In genomic region chr1:75180741-75181140, GRCm38 (mm10) we compare ENCODE assay signal across 8 mouse cellular contexts. TPM values are rescaled to one million over a fixed set of nuclear protein-coding genes. Genes with fewer than 3 reads are reported as not detected.
A peak's percentile ranks its signal among the peaks of the same experiment; 100 is the strongest.
DNase-seq lines count a peak whose midpoint lies in the region; ATAC-seq lines count a peak whose summit lies in the region.

No protein-coding gene starts in this region.

- peaks cover 17% of the 10 kb centered on the region for H3K4me1 ChIP-seq in lung, embryonic 15.5 days
- peaks cover 30% of the 10 kb centered on the region for H3K4me1 ChIP-seq in forebrain, embryonic 15.5 days
- H3K4me1 ChIP-seq in liver, embryonic 12.5 days = peaks cover 45% of the 10 kb centered on the region
- H3K4me1 ChIP-seq in stomach, embryonic 14.5 days (ENCODE audit: control insufficient read depth, insufficient read depth, low read length) = peaks cover 6% of the 10 kb centered on the region

- peak overlapping the region; percentile 66 for H3K4me3 ChIP-seq in lung, embryonic 15.5 days
- peak overlapping the region; percentile 56 for H3K4me3 ChIP-seq in forebrain, embryonic 15.5 days
- H3K4me3 ChIP-seq in liver, embryonic 12.5 days = peak overlapping the region; percentile 87
- peak overlapping the region; percentile 51; the same call in 1 of the 2 replicates for H3K4me3 ChIP-seq in stomach, embryonic 14.5 days (ENCODE audit: low read depth, low read length)

- peak overlapping the region; percentile 98 for H3K4me2 ChIP-seq in lung, embryonic 15.5 days
- peak overlapping the region; percentile 99 for H3K4me2 ChIP-seq in forebrain, embryonic 15.5 days (replicated peaks)
- H3K4me2 ChIP-seq in liver, embryonic 12.5 days = peak overlapping the region; percentile 94
- peak overlapping the region; percentile 87 for H3K4me2 ChIP-seq in stomach, embryonic 14.5 days (replicated peaks; ENCODE audit: low read depth, low read length)

- no peak for ATAC-seq in lung, embryonic 15.5 days (ENCODE audit: borderline replicate concordance, extremely low read depth, low FRiP score, low TSS enrichment)
- ATAC-seq in forebrain, embryonic 15.5 days (replicated peaks) = peak; percentile 3; the same call in 1 of the 2 replicates
- no peak for ATAC-seq in liver, embryonic 12.5 days
- ATAC-seq in stomach, embryonic 14.5 days (ENCODE audit: insufficient number of reproducible peaks, insufficient read depth, low FRiP score, low read depth) = no peak
- no peak for ATAC-seq in erythroid progenitor cell, adult 5-6 weeks (replicated peaks; ENCODE audit: low FRiP score, poor library complexity, severe bottlenecking)

- H3K27me3 ChIP-seq in lung, embryonic 15.5 days = no peaks in the 10 kb centered on the region
- H3K27me3 ChIP-seq in forebrain, embryonic 15.5 days = no peaks in the 10 kb centered on the region
- no peaks in the 10 kb centered on the region for H3K27me3 ChIP-seq in liver, embryonic 12.5 days (replicated peaks)
- H3K27me3 ChIP-seq in stomach, embryonic 14.5 days (ENCODE audit: control insufficient read depth, insufficient read depth, low read length) = no peaks in the 10 kb centered on the region

- peaks cover 30% of the 10 kb centered on the region for H3K36me3 ChIP-seq in lung, embryonic 15.5 days
- peaks cover 48% of the 10 kb centered on the region for H3K36me3 ChIP-seq in forebrain, embryonic 15.5 days
- peaks cover 81% of the 10 kb centered on the region for H3K36me3 ChIP-seq in liver, embryonic 12.5 days
- H3K36me3 ChIP-seq in stomach, embryonic 14.5 days (ENCODE audit: control insufficient read depth, insufficient read depth, low read length) = peaks cover 32% of the 10 kb centered on the region

- WGBS in lung, embryonic 15.5 days = 26% methylated on average over 7 of the region's 7 CpGs
- WGBS in forebrain, embryonic 15.5 days = 26% methylated on average over 7 of the region's 7 CpGs
- WGBS in liver, embryonic 12.5 days (ENCODE audit: insufficient replicate concordance) = 38% methylated on average over 7 of the region's 7 CpGs
- 22% methylated on average over 7 of the region's 7 CpGs for WGBS in stomach, embryonic 14.5 days

- no peak for DNase-seq in lung, postnatal 10 days
- DNase-seq in cerebellum, postnatal 10 days = no peak
- no peak for DNase-seq in spleen, adult 12 weeks (ENCODE audit: low spot score)

- no peak overlapping the region for H3K27ac ChIP-seq in lung, embryonic 15.5 days
- H3K27ac ChIP-seq in forebrain, embryonic 15.5 days (replicated peaks) = 0 out of 2 replicates have a peak overlapping the region, but pooled peaks have one; percentile 71
- peak overlapping the region; percentile 99 for H3K27ac ChIP-seq in liver, embryonic 12.5 days
- H3K27ac ChIP-seq in stomach, embryonic 14.5 days (ENCODE audit: low read length) = no peak overlapping the region

- H3K9me3 ChIP-seq in lung, embryonic 15.5 days = no peaks in the 10 kb centered on the region
- no peaks in the 10 kb centered on the region for H3K9me3 ChIP-seq in forebrain, embryonic 15.5 days
- H3K9me3 ChIP-seq in liver, embryonic 12.5 days (replicated peaks) = peaks cover 4% of the 10 kb centered on the region; the same call in 1 of the 2 replicates
- H3K9me3 ChIP-seq in stomach, embryonic 14.5 days (ENCODE audit: control insufficient read depth, low read depth, low read length) = no peaks in the 10 kb centered on the region

- no peak overlapping the region for H3K9ac ChIP-seq in lung, embryonic 15.5 days
- peak overlapping the region; percentile 22 for H3K9ac ChIP-seq in forebrain, embryonic 15.5 days (replicated peaks)
- H3K9ac ChIP-seq in liver, embryonic 12.5 days = peak overlapping the region; percentile 96
- H3K9ac ChIP-seq in stomach, embryonic 14.5 days (replicated peaks; ENCODE audit: low read depth, low read length) = no peak overlapping the region

RNA-seq across cellular contexts. Expression of gene Abcb6, which starts 0.5 kb away (rescaled TPM):
- 16.1 and 17.1 TPM in 2 replicates for polyA plus RNA-seq in lung, embryonic 15.5 days (2015; fragmentation: Nextera tagmentation; extraction: Ambion mirVana)
- polyA plus RNA-seq in forebrain, embryonic 15.5 days (2015; fragmentation: Nextera tagmentation; extraction: Ambion mirVana) = 42.9 and 45.1 TPM in 2 replicates
- 82.0 and 86.2 TPM in 2 replicates for polyA plus RNA-seq in liver, embryonic 12.5 days (2016; fragmentation: Nextera tagmentation; extraction: Ambion mirVana)
- 12.9 and 19.4 TPM in 2 replicates for polyA plus RNA-seq in stomach, embryonic 14.5 days (2014; fragmentation: Nextera tagmentation; extraction: Ambion mirVana)
- 198 and 219 TPM in 2 replicates for total RNA-seq in erythroid progenitor cell, adult 5-6 weeks (2015; ENCODE audit: low replicate concordance)
- total RNA-seq in erythroid progenitor cell, adult 5-6 weeks (2017; ENCODE audit: low replicate concordance) = 116 and 174 TPM in 2 replicates

RNA-seq across cellular contexts. Expression of gene Ankzf1, which starts 11.2 kb away (rescaled TPM):
- 21.8 and 23.2 TPM in 2 replicates for polyA plus RNA-seq in lung, embryonic 15.5 days (2015; fragmentation: Nextera tagmentation; extraction: Ambion mirVana)
- 26.3 and 28.6 TPM in 2 replicates for polyA plus RNA-seq in forebrain, embryonic 15.5 days (2015; fragmentation: Nextera tagmentation; extraction: Ambion mirVana)
- 13.4 and 14.5 TPM in 2 replicates for polyA plus RNA-seq in liver, embryonic 12.5 days (2016; fragmentation: Nextera tagmentation; extraction: Ambion mirVana)
- 22.1 and 23.0 TPM in 2 replicates for polyA plus RNA-seq in stomach, embryonic 14.5 days (2014; fragmentation: Nextera tagmentation; extraction: Ambion mirVana)
- total RNA-seq in erythroid progenitor cell, adult 5-6 weeks (2015; ENCODE audit: low replicate concordance) = 5.9 and 7.6 TPM in 2 replicates
- total RNA-seq in erythroid progenitor cell, adult 5-6 weeks (2017; ENCODE audit: low replicate concordance) = 8.9 and 10.0 TPM in 2 replicates

RNA-seq across cellular contexts. Expression of gene Atg9a, which starts 11.3 kb away (rescaled TPM):
- 21.9 and 27.6 TPM in 2 replicates for polyA plus RNA-seq in lung, embryonic 15.5 days (2015; fragmentation: Nextera tagmentation; extraction: Ambion mirVana)
- 40.0 and 40.4 TPM in 2 replicates for polyA plus RNA-seq in forebrain, embryonic 15.5 days (2015; fragmentation: Nextera tagmentation; extraction: Ambion mirVana)
- 26.2 and 27.3 TPM in 2 replicates for polyA plus RNA-seq in liver, embryonic 12.5 days (2016; fragmentation: Nextera tagmentation; extraction: Ambion mirVana)
- polyA plus RNA-seq in stomach, embryonic 14.5 days (2014; fragmentation: Nextera tagmentation; extraction: Ambion mirVana) = 23.2 and 27.2 TPM in 2 replicates
- total RNA-seq in erythroid progenitor cell, adult 5-6 weeks (2015; ENCODE audit: low replicate concordance) = 29.2 and 39.4 TPM in 2 replicates
- 38.8 and 54.5 TPM in 2 replicates for total RNA-seq in erythroid progenitor cell, adult 5-6 weeks (2017; ENCODE audit: low replicate concordance)

RNA-seq across cellular contexts. Expression of gene Zfand2b, which starts 12.3 kb away (rescaled TPM):
- 38.1 and 39.9 TPM in 2 replicates for polyA plus RNA-seq in lung, embryonic 15.5 days (2015; fragmentation: Nextera tagmentation; extraction: Ambion mirVana)
- 40.4 and 42.9 TPM in 2 replicates for polyA plus RNA-seq in forebrain, embryonic 15.5 days (2015; fragmentation: Nextera tagmentation; extraction: Ambion mirVana)
- polyA plus RNA-seq in liver, embryonic 12.5 days (2016; fragmentation: Nextera tagmentation; extraction: Ambion mirVana) = 43.5 and 46.3 TPM in 2 replicates
- 41.0 and 43.4 TPM in 2 replicates for polyA plus RNA-seq in stomach, embryonic 14.5 days (2014; fragmentation: Nextera tagmentation; extraction: Ambion mirVana)
- 43.6 and 75.0 TPM in 2 replicates for total RNA-seq in erythroid progenitor cell, adult 5-6 weeks (2015; ENCODE audit: low replicate concordance)
- total RNA-seq in erythroid progenitor cell, adult 5-6 weeks (2017; ENCODE audit: low replicate concordance) = 54.6 and 69.4 TPM in 2 replicates

RNA-seq across cellular contexts. Expression of gene Glb1l, which starts 29.9 kb away (rescaled TPM):
- polyA plus RNA-seq in lung, embryonic 15.5 days (2015; fragmentation: Nextera tagmentation; extraction: Ambion mirVana) = 16.2 and 16.6 TPM in 2 replicates
- polyA plus RNA-seq in forebrain, embryonic 15.5 days (2015; fragmentation: Nextera tagmentation; extraction: Ambion mirVana) = 19.6 and 20.0 TPM in 2 replicates
- 5.2 and 6.1 TPM in 2 replicates for polyA plus RNA-seq in liver, embryonic 12.5 days (2016; fragmentation: Nextera tagmentation; extraction: Ambion mirVana)
- polyA plus RNA-seq in stomach, embryonic 14.5 days (2014; fragmentation: Nextera tagmentation; extraction: Ambion mirVana) = 22.4 and 29.6 TPM in 2 replicates
- total RNA-seq in erythroid progenitor cell, adult 5-6 weeks (2015; ENCODE audit: low replicate concordance) = 23.1 and 23.9 TPM in 2 replicates
- total RNA-seq in erythroid progenitor cell, adult 5-6 weeks (2017; ENCODE audit: low replicate concordance) = 14.2 and 43.3 TPM in 2 replicates

Comparison
In these comparisons a context has a peak if more than half of its experiments do, and no peak if none do; other contexts are left out.
1. H3K27ac ChIP-seq: peak in forebrain, embryonic 15.5 days (single experiment) and liver, embryonic 12.5 days (single experiment); none in lung, embryonic 15.5 days (single experiment) and stomach, embryonic 14.5 days (single experiment).
2. H3K9ac ChIP-seq: peak in forebrain, embryonic 15.5 days (single experiment) and liver, embryonic 12.5 days (single experiment); none in lung, embryonic 15.5 days (single experiment) and stomach, embryonic 14.5 days (single experiment).
3. Peak in every context shown above with its lines, with median percentiles within 50 percentile points of each other: H3K4me2 ChIP-seq and H3K4me3 ChIP-seq.